Mouse (Mus musculus): Measurements from ENCODE around the gene Agxt2. TPM values are rescaled to one million over a fixed set of nuclear protein-coding genes. Genes with fewer than 3 reads are reported as not detected.

Agxt2 gene
- polyA plus RNA-seq, 1 experiment from 2014 or later = 1.1 TPM

DNA sequence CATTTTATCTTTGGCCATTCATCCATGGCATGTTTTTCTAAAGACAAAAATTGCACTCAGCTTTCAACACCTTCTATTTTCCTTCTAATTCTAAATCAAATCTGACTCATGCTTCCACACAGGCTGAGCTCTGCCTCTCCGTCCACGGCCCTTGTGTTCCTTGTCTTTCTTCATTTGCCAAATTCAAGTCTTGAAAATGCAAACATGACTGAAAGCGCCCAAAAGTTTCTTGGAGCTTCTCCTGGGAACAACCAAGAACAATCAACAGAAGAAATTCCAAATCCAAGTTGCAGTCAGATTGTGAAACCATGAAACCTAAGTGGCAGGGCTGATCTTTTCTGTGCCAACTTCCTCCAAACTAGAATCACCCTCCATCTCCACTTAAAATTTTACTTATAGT, 19.7 kb upstream of the Agxt2 start:
- H3K36me3 ChIP-seq (ENCODE audit: control insufficient read depth, insufficient read depth) = no peaks in the 10 kb centered on the region
- H3K9me3 ChIP-seq (ENCODE audit: control insufficient read depth) = no peaks in the 10 kb centered on the region
- no peak overlapping the region for H3K9ac ChIP-seq (ENCODE audit: low read depth, low read length)
- no peak for TF ChIP-seq CTCF (IDR thresholded peaks at IDR 0.05; ENCODE audit: low read depth)
- H3K4me1 ChIP-seq (replicated peaks; ENCODE audit: control insufficient read depth, insufficient read depth, low read length) = no peaks in the 10 kb centered on the region
- no peaks in the 10 kb centered on the region for H3K27me3 ChIP-seq (replicated peaks; ENCODE audit: control insufficient read depth, insufficient read depth, low read length)
- no peak overlapping the region for H3K27ac ChIP-seq (ENCODE audit: low read depth, low read length)
- no peak for ATAC-seq
- H3K4me2 ChIP-seq (replicated peaks; ENCODE audit: low read depth) = no peak overlapping the region
- no peak overlapping the region for H3K4me3 ChIP-seq (ENCODE audit: low read depth, low read length)
- 86% methylated on average over 3 of the region's 3 CpGs for WGBS

GRCm38 (mm10) chr15:10347044-10347443, 11.3 kb upstream of the Agxt2 start:
- ATAC-seq = no peak

DNA sequence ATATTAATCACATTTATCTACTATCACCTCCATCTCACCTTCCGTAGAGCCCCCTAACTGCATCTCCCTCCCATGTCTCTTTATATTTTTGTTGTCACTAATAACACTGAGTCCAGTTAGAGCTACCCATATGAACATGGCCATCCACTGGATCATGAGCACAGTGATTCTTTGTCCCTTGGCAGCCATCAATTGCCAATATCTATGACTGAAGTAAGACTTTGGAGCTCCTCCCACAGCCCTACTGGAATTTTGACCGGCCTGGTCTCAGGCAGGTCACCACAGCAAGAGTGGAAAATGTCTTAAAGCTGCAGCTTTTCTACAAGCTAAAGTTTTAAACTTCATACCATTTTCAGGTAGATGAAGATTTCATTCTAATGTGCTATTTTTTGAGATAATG, 8.0 kb downstream of the Agxt2 start:
- H3K9me3 ChIP-seq (ENCODE audit: control insufficient read depth) = no peaks in the 10 kb centered on the region
- no peak overlapping the region for H3K4me2 ChIP-seq (replicated peaks; ENCODE audit: low read depth)
- no peak for TF ChIP-seq CTCF (IDR thresholded peaks at IDR 0.05; ENCODE audit: low read depth)
- H3K4me1 ChIP-seq (replicated peaks; ENCODE audit: control insufficient read depth, insufficient read depth, low read length) = no peaks in the 10 kb centered on the region
- H3K36me3 ChIP-seq (ENCODE audit: control insufficient read depth, insufficient read depth) = no peaks in the 10 kb centered on the region
- no peak overlapping the region for H3K9ac ChIP-seq (ENCODE audit: low read depth, low read length)
- 85% methylated on average over 2 of the region's 2 CpGs for WGBS
- H3K27me3 ChIP-seq (replicated peaks; ENCODE audit: control insufficient read depth, insufficient read depth, low read length) = no peaks in the 10 kb centered on the region
- ATAC-seq = no peak
- no peak overlapping the region for H3K4me3 ChIP-seq (ENCODE audit: low read depth, low read length)
- no peak overlapping the region for H3K27ac ChIP-seq (ENCODE audit: low read depth, low read length)

More at GRCm38 (mm10) chr15:10347044-10347443, 11.3 kb upstream of the Agxt2 start:
- Histone ChIP-seq H3K4me2 (replicated peaks; ENCODE audit: low read depth) (no peak overlapping the region), H3K4me3 (ENCODE audit: low read depth, low read length) (no peak overlapping the region), H3K9me3 (ENCODE audit: control insufficient read depth) (no peaks in the 10 kb centered on the region), H3K9ac (ENCODE audit: low read depth, low read length) (no peak overlapping the region), H3K27me3 (replicated peaks; ENCODE audit: control insufficient read depth, insufficient read depth, low read length) (no peaks in the 10 kb centered on the region), H3K36me3 (ENCODE audit: control insufficient read depth, insufficient read depth) (no peaks in the 10 kb centered on the region), H3K27ac (ENCODE audit: low read depth, low read length) (no peak overlapping the region), H3K4me1 (replicated peaks; ENCODE audit: control insufficient read depth, insufficient read depth, low read length) (no peaks in the 10 kb centered on the region)
- no peak for TF ChIP-seq CTCF (IDR thresholded peaks at IDR 0.05; ENCODE audit: low read depth)
- WGBS = 86% methylated on average over 6 of the region's 6 CpGs

DNA sequence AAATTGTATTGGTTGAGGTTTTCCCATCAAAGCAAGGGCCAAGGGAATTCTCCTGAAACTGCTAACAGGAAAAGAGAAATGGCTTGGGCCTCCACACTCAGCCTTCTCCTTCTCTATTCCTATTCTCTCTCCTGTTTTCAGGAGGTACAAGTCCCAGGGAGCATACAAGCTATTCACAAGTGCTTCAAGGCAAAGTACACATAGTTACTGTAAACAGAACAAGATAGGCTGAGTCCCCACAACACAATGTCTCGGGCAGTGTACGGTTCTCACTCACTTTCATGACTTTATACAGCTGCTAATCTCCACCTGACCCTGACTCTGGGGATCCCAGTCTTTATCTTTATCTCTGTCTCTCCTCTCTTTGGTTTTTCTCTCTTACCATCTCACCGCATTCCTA, 17.1 kb downstream of the Agxt2 start:
- Histone ChIP-seq H3K4me3 (ENCODE audit: low read depth, low read length) (no peak overlapping the region), H3K9me3 (ENCODE audit: control insufficient read depth) (no peaks in the 10 kb centered on the region), H3K9ac (ENCODE audit: low read depth, low read length) (no peak overlapping the region), H3K4me1 (replicated peaks; ENCODE audit: control insufficient read depth, insufficient read depth, low read length) (no peaks in the 10 kb centered on the region), H3K27me3 (replicated peaks; ENCODE audit: control insufficient read depth, insufficient read depth, low read length) (no peaks in the 10 kb centered on the region), H3K4me2 (replicated peaks; ENCODE audit: low read depth) (no peak overlapping the region), H3K27ac (ENCODE audit: low read depth, low read length) (no peak overlapping the region), H3K36me3 (ENCODE audit: control insufficient read depth, insufficient read depth) (no peaks in the 10 kb centered on the region)
- ATAC-seq = no peak
- no peak for TF ChIP-seq CTCF (IDR thresholded peaks at IDR 0.05; ENCODE audit: low read depth)
- 25% methylated on average over 3 of the region's 3 CpGs for WGBS

DNA sequence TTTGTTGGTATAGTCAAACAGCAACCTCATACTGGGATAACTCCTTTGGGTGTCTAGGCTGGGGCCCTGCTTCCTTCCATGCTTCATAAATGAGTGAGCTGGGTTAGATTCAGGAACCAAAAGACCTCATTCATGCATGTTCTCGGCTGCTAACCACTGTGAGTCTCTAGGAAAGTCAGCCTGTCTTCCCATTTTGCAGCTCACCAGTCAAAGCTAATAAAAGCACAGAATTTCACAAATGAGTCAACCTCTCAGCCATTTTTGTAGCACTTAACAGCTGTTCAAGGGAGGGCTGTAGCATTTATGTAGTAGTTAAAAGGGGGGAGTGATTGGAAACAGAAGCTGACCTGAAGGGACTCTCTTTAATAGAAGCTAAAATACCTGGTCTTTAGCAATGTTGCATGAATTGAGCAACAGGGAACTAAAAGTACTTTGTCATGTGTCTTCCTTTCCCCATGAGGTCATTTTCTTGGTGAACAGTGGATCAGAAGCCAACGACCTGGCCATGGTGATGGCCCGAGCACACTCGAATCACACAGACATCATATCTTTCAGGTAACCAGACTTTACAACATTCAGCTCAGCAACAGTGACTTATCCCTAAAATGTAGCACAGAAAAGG, 20.1 kb downstream of the Agxt2 start:
- no peak for ATAC-seq
- WGBS = 84% methylated on average over 4 of the region's 4 CpGs
- H3K36me3 ChIP-seq (ENCODE audit: control insufficient read depth, insufficient read depth) = no peaks in the 10 kb centered on the region

GRCm38 (mm10) chr15:10379757-10380458, 21.6 kb downstream of the Agxt2 start:
- Histone ChIP-seq H3K27ac (ENCODE audit: low read depth, low read length) (no peak overlapping the region), H3K9me3 (ENCODE audit: control insufficient read depth) (no peaks in the 10 kb centered on the region), H3K4me3 (ENCODE audit: low read depth, low read length) (no peak overlapping the region), H3K4me2 (replicated peaks; ENCODE audit: low read depth) (no peak overlapping the region), H3K27me3 (replicated peaks; ENCODE audit: control insufficient read depth, insufficient read depth, low read length) (no peaks in the 10 kb centered on the region), H3K9ac (ENCODE audit: low read depth, low read length) (no peak overlapping the region), H3K36me3 (ENCODE audit: control insufficient read depth, insufficient read depth) (no peaks in the 10 kb centered on the region), H3K4me1 (replicated peaks; ENCODE audit: control insufficient read depth, insufficient read depth, low read length) (no peaks in the 10 kb centered on the region)
- WGBS = 79% methylated on average over 3 of the region's 3 CpGs
- no peak for ATAC-seq
- no peak for TF ChIP-seq CTCF (IDR thresholded peaks at IDR 0.05; ENCODE audit: low read depth)

More for the DNA sequence above, 20.1 kb downstream of the Agxt2 start:
- no peak overlapping the region for H3K4me3 ChIP-seq (ENCODE audit: low read depth, low read length)
- no peak for TF ChIP-seq CTCF (IDR thresholded peaks at IDR 0.05; ENCODE audit: low read depth)
- H3K4me2 ChIP-seq (replicated peaks; ENCODE audit: low read depth) = no peak overlapping the region
- H3K4me1 ChIP-seq (replicated peaks; ENCODE audit: control insufficient read depth, insufficient read depth, low read length) = no peaks in the 10 kb centered on the region
- H3K27ac ChIP-seq (ENCODE audit: low read depth, low read length) = no peak overlapping the region
- H3K9me3 ChIP-seq (ENCODE audit: control insufficient read depth) = no peaks in the 10 kb centered on the region
- no peak overlapping the region for H3K9ac ChIP-seq (ENCODE audit: low read depth, low read length)
- no peaks in the 10 kb centered on the region for H3K27me3 ChIP-seq (replicated peaks; ENCODE audit: control insufficient read depth, insufficient read depth, low read length)
